Mouse (Mus musculus) cortical plate, adult 2 months (tissue): Measurements from ENCODE around the gene Ier3. TPM values are rescaled to one million over a fixed set of nuclear protein-coding genes. Genes with fewer than 3 reads are reported as not detected.

Experiments used
- H3K27ac ChIP-seq: fragments of 200-500 bp; 2 replicates; pipeline ENCODE4 v1.5.1; 2012; ENCODE audit warnings: low read length, control low read depth, inconsistent platforms; ENCODE audit not compliant: insufficient read depth
- H3K4me1 ChIP-seq: fragments of 200-500 bp; 2 replicates; pipeline ENCODE4 v1.6.1; 2011; ENCODE audit warnings: low read length; ENCODE audit not compliant: control insufficient read depth, insufficient read depth
- H3K4me3 ChIP-seq: fragments of 200-500 bp; 2 replicates; pipeline ENCODE4 v1.5.1; 2011; ENCODE audit warnings: mild to moderate bottlenecking, low read length, control low read depth; ENCODE audit not compliant: insufficient read depth
- CTCF ChIP-seq: fragments of 200-500 bp; IDR thresholded peaks from 2 replicates; pipeline ENCODE4 v1.5.1; 2011; ENCODE audit warnings: mild to moderate bottlenecking, control low read depth, low read length; ENCODE audit not compliant: insufficient read depth; ENCODE audit errors: extremely low read depth
- POLR2A ChIP-seq: fragments of 200-500 bp; IDR thresholded peaks from 2 replicates; pipeline ENCODE4 v1.6.1; 2011; ENCODE audit warnings: mild to moderate bottlenecking, low read length, control low read depth; ENCODE audit not compliant: insufficient read depth; ENCODE audit errors: extremely low read depth
- polyA plus RNA-seq: library from polyadenylated mRNA; depleted of rRNA; stranded (reverse); fragments of >200 nt; gene quantifications from 2 replicates; pipeline ENCODE4 v1.2.3, GENCODE M21; 2012; rRNA removed

The Ier3 gene
- polyA plus RNA-seq, 1 experiment = 18.4 TPM

GRCm38 (mm10) chr17:35870884-35871696, 49.6 kb downstream of the Ier3 start:
- 0 out of 2 replicates have a peak overlapping the region, but pooled peaks have one; percentile 12 for H3K27ac ChIP-seq
- peak; percentile 20; the same call in 1 of the 2 replicates for TF ChIP-seq CTCF
- TF ChIP-seq POLR2A = no peak
- H3K4me1 ChIP-seq = peaks cover 2% of the 10 kb centered on the region; the same call in 1 of the 2 replicates
- H3K4me3 ChIP-seq = no peak overlapping the region

Other genes with a start within 250 kb of the Ier3 start
- gene Sfta2, start 220.1 kb upstream of the Ier3 start, polyA plus RNA-seq = not detected in 2 replicates
- gene Gm9573, start 195.0 kb upstream of the Ier3 start, polyA plus RNA-seq = 0.09 and 0.10 TPM in 2 replicates
- gene Mucl3, start 178.0 kb upstream of the Ier3 start, polyA plus RNA-seq = 0.06 TPM in 1 of 2 replicates, not detected in the other
- gene Vars2, start 154.1 kb upstream of the Ier3 start, polyA plus RNA-seq = 34.5 and 38.9 TPM in 2 replicates
- 29.8 and 32.9 TPM in 2 replicates for gene Gtf2h4, start 147.9 kb upstream of the Ier3 start, polyA plus RNA-seq
- 42.8 and 44.9 TPM in 2 replicates for gene Ddr1, start 117.1 kb upstream of the Ier3 start, polyA plus RNA-seq
- 212 and 223 TPM in 2 replicates for gene Flot1, start 1.5 kb downstream of the Ier3 start, polyA plus RNA-seq
- 453 and 474 TPM in 2 replicates for gene Tubb5, start 16.6 kb downstream of the Ier3 start, polyA plus RNA-seq
- gene Mdc1, start 19.8 kb downstream of the Ier3 start, polyA plus RNA-seq = 7.7 and 8.4 TPM in 2 replicates
- gene Nrm, start 39.6 kb downstream of the Ier3 start, polyA plus RNA-seq = 7.5 and 9.3 TPM in 2 replicates
- 11.1 and 11.4 TPM in 2 replicates for gene Ppp1r18, start 43.9 kb downstream of the Ier3 start, polyA plus RNA-seq
- gene Dhx16, start 58.1 kb downstream of the Ier3 start, polyA plus RNA-seq = 42.6 and 44.1 TPM in 2 replicates
- gene 2310061I04Rik, start 75.7 kb downstream of the Ier3 start, polyA plus RNA-seq = 103 TPM in 2 replicates
- gene Atat1, start 88.4 kb downstream of the Ier3 start, polyA plus RNA-seq = 92.6 and 96.8 TPM in 2 replicates
- 64.3 and 65.7 TPM in 2 replicates for gene Mrps18b, start 94.7 kb downstream of the Ier3 start, polyA plus RNA-seq
- gene Ppp1r10, start 94.8 kb downstream of the Ier3 start, polyA plus RNA-seq = 39.6 TPM in 2 replicates
- 76.4 and 87.8 TPM in 2 replicates for gene Abcf1, start 148.1 kb downstream of the Ier3 start, polyA plus RNA-seq
- gene Gnl1, start 158.2 kb downstream of the Ier3 start, polyA plus RNA-seq = 131 and 140 TPM in 2 replicates
- 47.0 and 47.8 TPM in 2 replicates for gene Prr3, start 158.6 kb downstream of the Ier3 start, polyA plus RNA-seq
- 1.3 and 1.8 TPM in 2 replicates for gene H2-T24, start 198.9 kb downstream of the Ier3 start, polyA plus RNA-seq
- 27.6 and 31.8 TPM in 2 replicates for gene H2-T23, start 211.2 kb downstream of the Ier3 start, polyA plus RNA-seq
- 18.3 and 19.0 TPM in 2 replicates for gene H2-T22, start 221.1 kb downstream of the Ier3 start, polyA plus RNA-seq
- gene Gm6034, start 221.3 kb downstream of the Ier3 start, polyA plus RNA-seq = not detected in 2 replicates
- 0.23 and 0.35 TPM in 2 replicates for gene Gm11127, start 236.7 kb downstream of the Ier3 start, polyA plus RNA-seq